Mouse (Mus musculus): ENCODE results near the gene Cd300lg. TPM values are rescaled to one million over a fixed set of nuclear protein-coding genes. Genes with fewer than 3 reads are reported as not detected.

The Cd300lg gene
- polyA plus RNA-seq, 1 experiment from 2014 or later: 1.1 TPM

- H3K9ac ChIP-seq: no peak overlapping the region
- H3K4me2 ChIP-seq: no peak overlapping the region
- H3K4me3 ChIP-seq (replicated peaks): no peak overlapping the region
- no peak for ATAC-seq (replicated peaks; ENCODE audit: low FRiP score)
- H3K27ac ChIP-seq: no peak overlapping the region
- no peaks in the 10 kb centered on the region for H3K9me3 ChIP-seq (replicated peaks)
- peaks cover 20% of the 10 kb centered on the region; the same call in 1 of the 2 replicates for H3K27me3 ChIP-seq
- 59% methylated on average over 13 of the region's 13 CpGs for WGBS
- H3K4me1 ChIP-seq: peaks cover 2% of the 10 kb centered on the region
- peaks cover 17% of the 10 kb centered on the region for H3K36me3 ChIP-seq
These were observed 31.2 kb upstream of the Cd300lg start for GRCm38 (mm10) chr11:102010140-102010539.

- H3K36me3 ChIP-seq: peaks cover 16% of the 10 kb centered on the region; the same call in 1 of the 2 replicates
- no peak for ATAC-seq (replicated peaks; ENCODE audit: low FRiP score)
- H3K27me3 ChIP-seq: peaks cover 20% of the 10 kb centered on the region; the same call in 1 of the 2 replicates
- H3K27ac ChIP-seq: no peak overlapping the region
- H3K4me3 ChIP-seq (replicated peaks): no peak overlapping the region
- no peak overlapping the region for H3K9ac ChIP-seq
- WGBS: 85% methylated on average over 8 of the region's 8 CpGs
- peaks cover 14% of the 10 kb centered on the region for H3K4me1 ChIP-seq
- no peak overlapping the region for H3K4me2 ChIP-seq
- no peaks in the 10 kb centered on the region for H3K9me3 ChIP-seq (replicated peaks)
These were observed 29.8 kb upstream of the Cd300lg start for GRCm38 (mm10) chr11:102011510-102011909.

- H3K9ac ChIP-seq: no peak overlapping the region
- H3K27ac ChIP-seq: no peak overlapping the region
- H3K4me3 ChIP-seq (replicated peaks): no peak overlapping the region
- ATAC-seq (replicated peaks; ENCODE audit: low FRiP score): no peak
- H3K9me3 ChIP-seq (replicated peaks): no peaks in the 10 kb centered on the region
- H3K4me1 ChIP-seq: peaks cover 14% of the 10 kb centered on the region
- H3K4me2 ChIP-seq: no peak overlapping the region
- WGBS: 79% methylated on average over 8 of the region's 8 CpGs
- H3K27me3 ChIP-seq: peaks cover 11% of the 10 kb centered on the region; the same call in 1 of the 2 replicates
- H3K36me3 ChIP-seq: peaks cover 23% of the 10 kb centered on the region; the same call in 1 of the 2 replicates
These were observed 28.1 kb upstream of the Cd300lg start for GRCm38 (mm10) chr11:102013201-102013600.

- H3K4me2 ChIP-seq: no peak overlapping the region
- H3K9me3 ChIP-seq (replicated peaks): no peaks in the 10 kb centered on the region
- H3K9ac ChIP-seq: no peak overlapping the region
- WGBS: 53% methylated on average over 6 of the region's 6 CpGs
- H3K4me3 ChIP-seq (replicated peaks): no peak overlapping the region
- no peak overlapping the region for H3K27ac ChIP-seq
- 0 out of 2 replicates have a peak, but pooled peaks have one; percentile 22 for ATAC-seq (replicated peaks; ENCODE audit: low FRiP score)
- peaks cover 14% of the 10 kb centered on the region for H3K4me1 ChIP-seq
- peaks cover 18% of the 10 kb centered on the region; the same call in 1 of the 2 replicates for H3K36me3 ChIP-seq
- H3K27me3 ChIP-seq: peaks cover 10% of the 10 kb centered on the region; the same call in 1 of the 2 replicates
These were observed 25.8 kb upstream of the Cd300lg start for GRCm38 (mm10) chr11:102015472-102015871.

- H3K4me1 ChIP-seq: peaks cover 14% of the 10 kb centered on the region
- H3K27ac ChIP-seq: 0 out of 2 replicates have a peak overlapping the region, but pooled peaks have one; percentile 27
- peaks cover 5% of the 10 kb centered on the region; the same call in 1 of the 2 replicates for H3K27me3 ChIP-seq
- H3K9me3 ChIP-seq (replicated peaks): no peaks in the 10 kb centered on the region
- H3K4me2 ChIP-seq: no peak overlapping the region
- WGBS: 92% methylated on average over 1 of the region's 1 CpGs
- H3K36me3 ChIP-seq: peaks cover 15% of the 10 kb centered on the region; the same call in 1 of the 2 replicates
- H3K9ac ChIP-seq: no peak overlapping the region
- no peak overlapping the region for H3K4me3 ChIP-seq (replicated peaks)
- no peak for ATAC-seq (replicated peaks; ENCODE audit: low FRiP score)
These were observed 25.2 kb upstream of the Cd300lg start for GRCm38 (mm10) chr11:102016136-102016535.

GRCm38 (mm10) chr11:102019736-102020135 is 21.6 kb upstream of the Cd300lg start:
- Histone ChIP-seq H3K4me3 (replicated peaks) (no peak overlapping the region), H3K36me3 (peaks cover 13% of the 10 kb centered on the region), H3K27me3 (peaks cover 23% of the 10 kb centered on the region), H3K27ac (no peak overlapping the region), H3K4me1 (peaks cover 21% of the 10 kb centered on the region), H3K9me3 (replicated peaks) (no peaks in the 10 kb centered on the region), H3K4me2 (no peak overlapping the region), H3K9ac (no peak overlapping the region)
- 81% methylated on average over 9 of the region's 9 CpGs for WGBS
- no peak for ATAC-seq (replicated peaks; ENCODE audit: low FRiP score)

- Histone ChIP-seq H3K4me1 (peaks cover 19% of the 10 kb centered on the region), H3K9ac (no peak overlapping the region), H3K27me3 (peaks cover 37% of the 10 kb centered on the region), H3K4me2 (no peak overlapping the region), H3K9me3 (replicated peaks) (no peaks in the 10 kb centered on the region), H3K4me3 (replicated peaks) (no peak overlapping the region), H3K36me3 (peaks cover 13% of the 10 kb centered on the region), H3K27ac (no peak overlapping the region)
- 77% methylated on average over 5 of the region's 5 CpGs for WGBS
- ATAC-seq (replicated peaks; ENCODE audit: low FRiP score): no peak
These were observed 20.1 kb upstream of the Cd300lg start for GRCm38 (mm10) chr11:102021196-102021595.

GRCm38 (mm10) chr11:102023406-102023805 is 17.9 kb upstream of the Cd300lg start:
- H3K4me3 ChIP-seq (replicated peaks): no peak overlapping the region
- no peaks in the 10 kb centered on the region for H3K9me3 ChIP-seq (replicated peaks)
- no peak overlapping the region for H3K27ac ChIP-seq
- H3K4me2 ChIP-seq: no peak overlapping the region
- ATAC-seq (replicated peaks; ENCODE audit: low FRiP score): no peak
- no peak overlapping the region for H3K9ac ChIP-seq
- H3K36me3 ChIP-seq: peaks cover 5% of the 10 kb centered on the region; the same call in 1 of the 2 replicates
- peaks cover 43% of the 10 kb centered on the region for H3K27me3 ChIP-seq
- WGBS: 79% methylated on average over 13 of the region's 13 CpGs
- H3K4me1 ChIP-seq: peaks cover 35% of the 10 kb centered on the region

GRCm38 (mm10) chr11:102024084-102024758 is 17.1 kb upstream of the Cd300lg start:
- no peak overlapping the region for H3K27ac ChIP-seq
- 77% methylated on average over 6 of the region's 6 CpGs for WGBS
- ATAC-seq (replicated peaks; ENCODE audit: low FRiP score): no peak
- H3K9me3 ChIP-seq (replicated peaks): no peaks in the 10 kb centered on the region
- peaks cover 46% of the 10 kb centered on the region for H3K27me3 ChIP-seq
- no peak overlapping the region for H3K9ac ChIP-seq
- H3K36me3 ChIP-seq: peaks cover 5% of the 10 kb centered on the region; the same call in 1 of the 2 replicates
- H3K4me3 ChIP-seq (replicated peaks): no peak overlapping the region
- peaks cover 35% of the 10 kb centered on the region for H3K4me1 ChIP-seq
- H3K4me2 ChIP-seq: no peak overlapping the region

GRCm38 (mm10) chr11:102024875-102025274 is 16.4 kb upstream of the Cd300lg start:
- H3K4me3 ChIP-seq (replicated peaks): no peak overlapping the region
- WGBS: 77% methylated on average over 4 of the region's 4 CpGs
- no peaks in the 10 kb centered on the region for H3K9me3 ChIP-seq (replicated peaks)
- no peak overlapping the region for H3K27ac ChIP-seq
- H3K4me1 ChIP-seq: peaks cover 35% of the 10 kb centered on the region
- peak overlapping the region; percentile 94; the same call in 1 of the 2 replicates for H3K4me2 ChIP-seq
- H3K27me3 ChIP-seq: peaks cover 52% of the 10 kb centered on the region
- H3K36me3 ChIP-seq: peaks cover 5% of the 10 kb centered on the region; the same call in 1 of the 2 replicates
- ATAC-seq (replicated peaks; ENCODE audit: low FRiP score): no peak
- H3K9ac ChIP-seq: no peak overlapping the region

GRCm38 (mm10) chr11:102025354-102025753 is 16.0 kb upstream of the Cd300lg start:
- H3K4me1 ChIP-seq: peaks cover 38% of the 10 kb centered on the region
- ATAC-seq (replicated peaks; ENCODE audit: low FRiP score): no peak
- H3K27ac ChIP-seq: no peak overlapping the region
- peak overlapping the region; percentile 94 for H3K4me2 ChIP-seq
- H3K9ac ChIP-seq: peak overlapping the region; percentile 12; the same call in 1 of the 2 replicates
- WGBS: 38% methylated on average over 7 of the region's 7 CpGs
- peaks cover 56% of the 10 kb centered on the region for H3K27me3 ChIP-seq
- H3K36me3 ChIP-seq: peaks cover 5% of the 10 kb centered on the region; the same call in 1 of the 2 replicates
- no peak overlapping the region for H3K4me3 ChIP-seq (replicated peaks)
- H3K9me3 ChIP-seq (replicated peaks): no peaks in the 10 kb centered on the region

- ATAC-seq (replicated peaks; ENCODE audit: low FRiP score): no peak
- Histone ChIP-seq H3K4me1 (peaks cover 38% of the 10 kb centered on the region), H3K4me2 (peak overlapping the region; percentile 94), H3K9me3 (replicated peaks) (no peaks in the 10 kb centered on the region), H3K27ac (peak overlapping the region; percentile 88), H3K27me3 (peaks cover 59% of the 10 kb centered on the region), H3K9ac (peak overlapping the region; percentile 53), H3K36me3 (peaks cover 5% of the 10 kb centered on the region; the same call in 1 of the 2 replicates), H3K4me3 (replicated peaks) (peak overlapping the region; percentile 66)
- WGBS: 4% methylated on average over 23 of the region's 23 CpGs
These were observed 15.2 kb upstream of the Cd300lg start for GRCm38 (mm10) chr11:102025991-102026660.

Data from kidney, embryonic 15.5 days (tissue).